Mouse (Mus musculus): ENCODE measurements at regions not wholly inside any gene's neighbourhood (a gene's known extent, or its start where the extent isn't known, plus 50 kb on each side); places are given as distances from the start of the nearest gene placed in this dataset.

GRCm38 (mm10) chr7:111420698-111421097, 337.9 kb upstream of the Eif4g2 start:
- Histone ChIP-seq H3K4me2 (ENCODE audit: low read depth) (no peak overlapping the region), H3K4me1 (ENCODE audit: insufficient read depth) (no peaks in the 10 kb centered on the region), H3K27me3 (ENCODE audit: insufficient read depth, low read length) (no peaks in the 10 kb centered on the region), H3K36me3 (ENCODE audit: insufficient read depth) (no peaks in the 10 kb centered on the region), H3K9ac (no peak overlapping the region), H3K9me3 (ENCODE audit: low read length) (no peaks in the 10 kb centered on the region), H3K4me3 (ENCODE audit: low read depth, low read length) (no peak overlapping the region), H3K27ac (ENCODE audit: low read depth, low read length) (no peak overlapping the region)
- WGBS = 89% methylated on average over 3 of the region's 3 CpGs
- no peak for TF ChIP-seq CTCF (IDR thresholded peaks at IDR 0.05; ENCODE audit: low read depth)
- ATAC-seq (no peak), DNase-seq (no peak)

DNA sequence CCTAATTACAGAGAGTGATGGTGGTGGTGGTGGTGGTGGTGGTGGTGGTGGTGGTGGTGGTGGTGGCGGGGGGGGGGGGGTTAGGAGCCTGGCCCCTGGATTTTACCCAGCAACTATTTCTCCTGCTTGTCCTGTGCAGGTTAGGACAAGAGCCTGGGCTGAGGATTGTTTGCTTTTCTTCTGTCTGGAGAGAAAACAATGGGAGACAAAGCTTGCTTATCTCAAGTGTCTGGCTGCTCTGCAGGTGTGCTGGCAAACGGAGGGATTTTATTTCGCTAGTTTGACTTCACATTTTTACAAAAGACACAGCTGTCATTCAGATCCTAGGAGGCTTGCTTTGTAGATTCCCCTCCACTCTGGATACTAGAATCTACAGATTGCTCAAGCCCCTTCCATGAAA, 334.9 kb upstream of the Eif4g2 start:
- Histone ChIP-seq H3K4me3 (ENCODE audit: low read depth, low read length) (no peak overlapping the region), H3K9ac (no peak overlapping the region), H3K36me3 (ENCODE audit: insufficient read depth) (no peaks in the 10 kb centered on the region), H3K27me3 (ENCODE audit: insufficient read depth, low read length) (no peaks in the 10 kb centered on the region), H3K4me1 (ENCODE audit: insufficient read depth) (no peaks in the 10 kb centered on the region), H3K4me2 (ENCODE audit: low read depth) (no peak overlapping the region), H3K9me3 (ENCODE audit: low read length) (no peaks in the 10 kb centered on the region), H3K27ac (ENCODE audit: low read depth, low read length) (no peak overlapping the region)
- TF ChIP-seq CTCF (IDR thresholded peaks at IDR 0.05; ENCODE audit: low read depth) = no peak
- 27% methylated on average over 3 of the region's 3 CpGs for WGBS
- no peak for ATAC-seq
- no peak for DNase-seq

GRCm38 (mm10) chr7:111416061-111416460, 333.2 kb upstream of the Eif4g2 start:
- peaks cover 3% of the 10 kb centered on the region; the same call in 1 of the 2 replicates for H3K4me1 ChIP-seq (ENCODE audit: insufficient read depth)
- 29% methylated on average over 6 of the region's 6 CpGs for WGBS
- H3K27ac ChIP-seq (ENCODE audit: low read depth, low read length) = no peak overlapping the region
- DNase-seq (no peak), ATAC-seq (no peak)
- H3K9ac ChIP-seq = no peak overlapping the region
- H3K27me3 ChIP-seq (ENCODE audit: insufficient read depth, low read length) = no peaks in the 10 kb centered on the region
- H3K36me3 ChIP-seq (ENCODE audit: insufficient read depth) = no peaks in the 10 kb centered on the region
- TF ChIP-seq CTCF (IDR thresholded peaks at IDR 0.05; ENCODE audit: low read depth) = no peak
- H3K4me2 ChIP-seq (ENCODE audit: low read depth) = no peak overlapping the region
- H3K4me3 ChIP-seq (ENCODE audit: low read depth, low read length) = no peak overlapping the region
- no peaks in the 10 kb centered on the region for H3K9me3 ChIP-seq (ENCODE audit: low read length)

GRCm38 (mm10) chr7:111413745-111414144, 330.9 kb upstream of the Eif4g2 start:
- H3K27ac ChIP-seq (ENCODE audit: low read depth, low read length) = no peak overlapping the region
- ATAC-seq (no peak), DNase-seq (no peak)
- no peaks in the 10 kb centered on the region for H3K36me3 ChIP-seq (ENCODE audit: insufficient read depth)
- no peak overlapping the region for H3K9ac ChIP-seq
- no peaks in the 10 kb centered on the region for H3K9me3 ChIP-seq (ENCODE audit: low read length)
- peaks cover 3% of the 10 kb centered on the region; the same call in 1 of the 2 replicates for H3K4me1 ChIP-seq (ENCODE audit: insufficient read depth)
- WGBS = 81% methylated on average over 4 of the region's 4 CpGs
- TF ChIP-seq CTCF (IDR thresholded peaks at IDR 0.05; ENCODE audit: low read depth) = no peak
- no peak overlapping the region for H3K4me2 ChIP-seq (ENCODE audit: low read depth)
- H3K4me3 ChIP-seq (ENCODE audit: low read depth, low read length) = no peak overlapping the region
- no peaks in the 10 kb centered on the region for H3K27me3 ChIP-seq (ENCODE audit: insufficient read depth, low read length)

DNA sequence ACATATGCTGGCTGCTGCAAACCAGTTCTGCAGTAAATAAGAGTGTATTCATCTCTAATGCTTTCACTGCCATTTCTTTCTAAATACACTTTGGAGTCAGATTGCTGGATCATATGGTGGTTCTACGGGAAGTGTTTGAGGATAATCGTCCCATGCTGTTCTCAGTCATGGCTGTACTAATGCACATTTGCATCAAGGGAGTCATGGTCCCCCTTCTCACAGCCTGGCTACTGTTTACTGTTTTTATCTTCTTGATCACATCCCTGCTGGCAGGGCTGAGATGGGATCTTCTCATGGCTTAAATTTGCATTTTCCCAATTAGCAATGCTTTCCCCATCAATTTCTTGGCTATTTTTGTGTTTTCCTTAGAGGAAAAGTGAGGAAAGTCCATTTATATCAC, 330.1 kb upstream of the Eif4g2 start:
- no peak for TF ChIP-seq CTCF (IDR thresholded peaks at IDR 0.05; ENCODE audit: low read depth)
- DNase-seq = no peak
- no peak overlapping the region for H3K27ac ChIP-seq (ENCODE audit: low read depth, low read length)

GRCm38 (mm10) chr7:111411386-111411960, 328.6 kb upstream of the Eif4g2 start:
- Histone ChIP-seq H3K9ac (no peak overlapping the region), H3K36me3 (ENCODE audit: insufficient read depth) (no peaks in the 10 kb centered on the region), H3K27ac (ENCODE audit: low read depth, low read length) (peak overlapping the region; percentile 77), H3K4me2 (ENCODE audit: low read depth) (no peak overlapping the region), H3K27me3 (ENCODE audit: insufficient read depth, low read length) (no peaks in the 10 kb centered on the region), H3K4me3 (ENCODE audit: low read depth, low read length) (no peak overlapping the region), H3K9me3 (ENCODE audit: low read length) (no peaks in the 10 kb centered on the region), H3K4me1 (ENCODE audit: insufficient read depth) (peaks cover 3% of the 10 kb centered on the region; the same call in 1 of the 2 replicates)
- WGBS = 81% methylated on average over 5 of the region's 5 CpGs
- TF ChIP-seq CTCF (IDR thresholded peaks at IDR 0.05; ENCODE audit: low read depth) = no peak
- DNase-seq (peak; percentile 52), ATAC-seq (peak; percentile 74; the same call in 1 of the 2 replicates)

More for the DNA sequence above, 330.1 kb upstream of the Eif4g2 start:
- Histone ChIP-seq H3K36me3 (ENCODE audit: insufficient read depth) (no peaks in the 10 kb centered on the region), H3K4me2 (ENCODE audit: low read depth) (no peak overlapping the region), H3K9ac (no peak overlapping the region), H3K27me3 (ENCODE audit: insufficient read depth, low read length) (no peaks in the 10 kb centered on the region), H3K9me3 (ENCODE audit: low read length) (no peaks in the 10 kb centered on the region), H3K4me1 (ENCODE audit: insufficient read depth) (peaks cover 3% of the 10 kb centered on the region; the same call in 1 of the 2 replicates), H3K4me3 (ENCODE audit: low read depth, low read length) (no peak overlapping the region)
- WGBS = 30% methylated on average over 2 of the region's 2 CpGs
- peak; percentile 64 for ATAC-seq

DNA sequence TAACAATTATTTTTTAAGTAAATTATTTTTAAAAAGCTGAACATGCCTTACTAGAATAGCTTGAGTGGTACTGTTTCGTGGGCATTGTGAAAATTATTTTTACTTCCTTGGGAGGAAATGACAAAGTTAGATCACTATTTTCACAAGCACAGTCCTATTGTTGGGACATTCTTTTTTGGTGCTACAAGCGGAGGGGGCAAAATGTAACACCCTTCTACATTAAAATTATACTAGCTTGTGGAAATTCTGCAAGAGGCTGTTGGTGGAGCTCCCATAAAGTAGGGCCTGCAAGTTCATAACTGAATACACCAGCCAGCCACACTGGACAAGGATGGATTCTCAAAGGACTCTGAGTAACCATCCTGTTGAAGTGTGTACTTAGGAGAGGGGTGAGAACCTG, 313.1 kb upstream of the Eif4g2 start:
- 78% methylated on average over 2 of the region's 2 CpGs for WGBS

More for the DNA sequence above, 313.1 kb upstream of the Eif4g2 start:
- Histone ChIP-seq H3K9me3 (ENCODE audit: low read length) (no peaks in the 10 kb centered on the region), H3K4me3 (ENCODE audit: low read depth, low read length) (no peak overlapping the region), H3K36me3 (ENCODE audit: insufficient read depth) (no peaks in the 10 kb centered on the region), H3K4me2 (ENCODE audit: low read depth) (no peak overlapping the region), H3K27ac (ENCODE audit: low read depth, low read length) (no peak overlapping the region), H3K4me1 (ENCODE audit: insufficient read depth) (no peaks in the 10 kb centered on the region), H3K27me3 (ENCODE audit: insufficient read depth, low read length) (no peaks in the 10 kb centered on the region), H3K9ac (no peak overlapping the region)
- no peak for ATAC-seq
- no peak for DNase-seq
- no peak for TF ChIP-seq CTCF (IDR thresholded peaks at IDR 0.05; ENCODE audit: low read depth)

Measured in forebrain, postnatal 0 days (tissue).